In genomic region chr10:66475187-66475735, GRCm38 (mm10) we compare ENCODE assay signal across 20 mouse cellular contexts.
"Had no signal": no experiment of that assay in that cellular context is flagged by ENCODE, and none has a peak within 500 bp of the region (broad histone marks: within the 10 kb centered on the region; RNA-seq: fewer than 3 reads in every experiment).

No protein-coding gene starts in this region.

- H3K27ac ChIP-seq: hindbrain, embryonic 14.5 days; hindbrain, postnatal 0 days; layer of hippocampus, adult 2 months; left cerebral cortex, adult 2 months; limb, embryonic 15.5 days; liver, embryonic 14.5 days; lung, embryonic 15.5 days had no signal

- H3K4me2 ChIP-seq: hindbrain, embryonic 14.5 days; limb, embryonic 15.5 days; liver, embryonic 11.5 days; lung, embryonic 15.5 days; midbrain, embryonic 11.5 days had no signal

- ATAC-seq: hindbrain, postnatal 0 days; inflammation-experienced regulatory T-cells, adult 6 months; intestine, embryonic 16.5 days; liver, postnatal 0 days had no signal

- H3K27me3 ChIP-seq: limb, embryonic 15.5 days; lung, embryonic 15.5 days had no signal

- H3K4me1 ChIP-seq: limb, embryonic 15.5 days; lung, embryonic 15.5 days had no signal

- H3K4me3 ChIP-seq: layer of hippocampus, adult 2 months; left cerebral cortex, adult 2 months; limb, embryonic 15.5 days; lung, embryonic 15.5 days had no signal

- H3K9me3 ChIP-seq: limb, embryonic 15.5 days; lung, embryonic 15.5 days had no signal

- H3K36me3 ChIP-seq: limb, embryonic 15.5 days; lung, embryonic 15.5 days had no signal

- DNase-seq: kidney, adult 2 months; layer of hippocampus, postnatal 36 days; liver, postnatal 0 days; lung, postnatal 14 days; lung, postnatal 4 days; midbrain, embryonic 14.5 days; thymus, adult 18-20 months; thymus, postnatal 14 days; thymus, postnatal 4 days had no signal

- H3K9ac ChIP-seq: hindbrain, embryonic 14.5 days; limb, embryonic 15.5 days; liver, embryonic 14.5 days; liver, postnatal 0 days; lung, embryonic 15.5 days had no signal
